Mouse (Mus musculus): ENCODE data around the gene Tmed1. TPM values are rescaled to one million over a fixed set of nuclear protein-coding genes. Genes with fewer than 3 reads are reported as not detected.
"Not testable (repeated sequence)": the region's sequence is repeated elsewhere in the genome, so short reads cannot be mapped to it uniquely, and the experiment has no call there.

Gene Tmed1
- total RNA-seq, 2 experiments from 2014 or later, result 2.0 to 6.7 TPM

GRCm38 (mm10) chr9:21527100-21527801, 17.2 kb upstream of the Tmed1 start:
- ATAC-seq (replicated peaks; ENCODE audit: low FRiP score, poor library complexity, severe bottlenecking), result no peak

- ATAC-seq (replicated peaks; ENCODE audit: low FRiP score, poor library complexity, severe bottlenecking), result no peak
Measured at GRCm38 (mm10) chr9:21526634-21526944, 16.5 kb upstream of the Tmed1 start.

GRCm38 (mm10) chr9:21525937-21526633, 16.0 kb upstream of the Tmed1 start, which contains the start of gene AB124611:
Gene AB124611, plus strand, starts transcription at chr9:21526176.
- no peak for ATAC-seq (replicated peaks; ENCODE audit: low FRiP score, poor library complexity, severe bottlenecking)

GRCm38 (mm10) chr9:21525142-21525936, 15.3 kb upstream of the Tmed1 start:
- no peak for ATAC-seq (replicated peaks; ENCODE audit: low FRiP score, poor library complexity, severe bottlenecking)

DNA sequence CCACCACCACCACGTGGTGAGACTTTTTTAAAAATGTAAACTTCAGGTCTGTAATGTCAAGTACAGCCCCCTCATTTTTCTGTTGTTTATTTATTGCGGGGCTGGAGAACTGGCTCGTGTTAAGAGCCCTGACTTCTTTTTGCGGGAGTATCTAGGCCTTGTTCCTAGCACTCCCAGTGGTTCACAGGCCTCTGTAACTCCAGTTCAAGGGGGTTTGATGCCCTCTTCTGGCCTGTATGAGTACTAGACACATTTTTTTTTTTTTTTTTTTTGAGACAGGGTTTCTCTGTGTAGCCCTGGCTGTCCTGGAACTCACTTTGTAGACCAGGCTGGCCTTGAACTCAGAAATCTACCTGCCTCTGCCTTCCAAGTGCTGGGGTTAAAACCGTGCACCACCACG, 8.6 kb upstream of the Tmed1 start:
- not testable (repeated sequence) for ATAC-seq (replicated peaks; ENCODE audit: low FRiP score, poor library complexity, severe bottlenecking)

- no peak for ATAC-seq (replicated peaks; ENCODE audit: low FRiP score, poor library complexity, severe bottlenecking)
Measured at GRCm38 (mm10) chr9:21517947-21518495, 8.0 kb upstream of the Tmed1 start.

- no peak for ATAC-seq (replicated peaks; ENCODE audit: low FRiP score, poor library complexity, severe bottlenecking)
Measured at GRCm38 (mm10) chr9:21513466-21513865, 3.4 kb upstream of the Tmed1 start.

DNA sequence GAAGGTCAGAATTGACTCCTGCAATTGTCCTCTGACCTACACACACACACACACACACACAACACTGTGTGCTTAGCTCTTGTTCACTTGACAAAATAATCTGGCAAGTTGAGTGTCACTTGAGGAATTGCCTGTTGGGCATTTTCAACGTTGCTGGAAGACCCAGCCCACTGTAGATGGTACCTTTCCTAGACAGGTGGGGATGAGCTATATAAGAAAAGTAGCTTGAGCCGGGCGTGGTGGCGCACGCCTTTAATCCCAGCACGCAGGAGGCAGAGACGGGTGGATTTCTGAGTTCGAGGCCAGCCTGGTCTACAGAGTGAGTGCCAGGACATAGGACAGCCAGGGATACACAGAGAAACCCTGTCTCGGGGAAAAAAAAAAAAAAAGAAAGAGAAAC, 1.0 kb upstream of the Tmed1 start:
- ATAC-seq (replicated peaks; ENCODE audit: low FRiP score, poor library complexity, severe bottlenecking), result no peak

GRCm38 (mm10) chr9:21510689-21511015, 600 bp upstream of the Tmed1 start:
- ATAC-seq (replicated peaks; ENCODE audit: low FRiP score, poor library complexity, severe bottlenecking), result no peak; the same call in 1 of the 2 replicates

- no peak for ATAC-seq (replicated peaks; ENCODE audit: low FRiP score, poor library complexity, severe bottlenecking)
Measured at GRCm38 (mm10) chr9:21508871-21509404, 1.1 kb downstream of the Tmed1 start.

GRCm38 (mm10) chr9:21507753-21508430, 2.2 kb downstream of the Tmed1 start:
- no peak for ATAC-seq (replicated peaks; ENCODE audit: low FRiP score, poor library complexity, severe bottlenecking)

DNA sequence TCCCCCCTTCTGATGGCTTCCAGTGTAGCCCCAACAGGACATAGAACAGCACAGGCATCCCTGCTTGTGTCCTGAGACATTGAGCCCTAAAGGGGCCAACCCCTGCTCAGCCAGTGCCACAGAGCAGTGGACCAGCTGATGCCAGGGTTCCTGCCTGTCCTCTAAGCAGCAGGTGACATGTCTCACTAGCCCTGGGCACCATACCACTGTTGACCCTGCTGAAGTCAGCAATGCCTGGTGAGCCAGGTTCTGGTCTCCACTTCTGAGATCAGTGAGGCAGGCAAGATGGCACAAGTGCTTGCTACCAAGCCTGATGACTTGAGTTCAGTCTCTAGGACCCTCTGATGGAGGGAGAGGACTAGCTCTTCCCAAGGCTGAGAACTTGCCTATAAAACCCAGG, 4.3 kb downstream of the Tmed1 start:
- no peak for ATAC-seq (replicated peaks; ENCODE audit: low FRiP score, poor library complexity, severe bottlenecking)

DNA sequence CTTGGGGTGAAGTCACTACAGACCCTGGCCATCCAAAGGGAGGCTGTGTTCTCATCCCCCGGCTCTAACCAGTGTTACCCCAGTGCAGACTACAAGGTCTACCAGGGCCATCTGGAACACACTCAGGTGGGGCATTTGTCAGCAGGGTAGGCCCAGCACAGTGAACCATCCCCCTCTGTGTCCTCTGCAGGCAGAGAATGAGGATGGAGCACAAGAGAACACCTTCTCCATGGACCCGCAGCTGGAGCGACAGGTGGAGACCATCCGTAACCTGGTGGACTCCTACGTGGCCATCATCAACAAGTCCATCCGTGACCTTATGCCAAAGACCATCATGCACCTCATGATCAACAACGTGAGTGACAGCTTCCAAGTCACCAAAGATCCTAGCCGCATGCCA, 6.7 kb downstream of the Tmed1 start:
- ATAC-seq (replicated peaks; ENCODE audit: low FRiP score, poor library complexity, severe bottlenecking), result no peak

- no peak for ATAC-seq (replicated peaks; ENCODE audit: low FRiP score, poor library complexity, severe bottlenecking)
Measured at GRCm38 (mm10) chr9:21498284-21498902, 11.7 kb downstream of the Tmed1 start.

DNA sequence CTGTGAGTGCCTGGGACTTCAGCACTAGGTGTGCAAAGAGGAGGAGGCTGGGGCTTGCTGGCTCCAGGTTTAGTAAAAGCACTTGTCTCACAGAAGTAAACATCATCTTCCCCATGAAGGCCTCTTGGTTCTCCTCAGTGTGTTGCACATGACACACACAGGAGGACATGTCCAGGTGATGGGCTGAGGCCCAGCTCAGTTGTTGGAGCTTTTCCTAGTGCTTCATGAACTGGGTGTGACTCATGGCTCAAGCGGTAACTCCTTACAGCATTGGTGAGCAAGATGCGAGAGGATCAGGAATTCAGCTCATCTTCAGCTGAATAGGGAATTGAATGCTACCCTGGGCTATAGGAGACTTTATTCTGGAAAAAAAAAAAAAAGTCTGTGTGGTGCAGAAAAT, 12.4 kb downstream of the Tmed1 start:
- ATAC-seq (replicated peaks; ENCODE audit: low FRiP score, poor library complexity, severe bottlenecking), result no peak

- no peak for ATAC-seq (replicated peaks; ENCODE audit: low FRiP score, poor library complexity, severe bottlenecking)
Measured at GRCm38 (mm10) chr9:21497050-21497542, 13.0 kb downstream of the Tmed1 start.

DNA sequence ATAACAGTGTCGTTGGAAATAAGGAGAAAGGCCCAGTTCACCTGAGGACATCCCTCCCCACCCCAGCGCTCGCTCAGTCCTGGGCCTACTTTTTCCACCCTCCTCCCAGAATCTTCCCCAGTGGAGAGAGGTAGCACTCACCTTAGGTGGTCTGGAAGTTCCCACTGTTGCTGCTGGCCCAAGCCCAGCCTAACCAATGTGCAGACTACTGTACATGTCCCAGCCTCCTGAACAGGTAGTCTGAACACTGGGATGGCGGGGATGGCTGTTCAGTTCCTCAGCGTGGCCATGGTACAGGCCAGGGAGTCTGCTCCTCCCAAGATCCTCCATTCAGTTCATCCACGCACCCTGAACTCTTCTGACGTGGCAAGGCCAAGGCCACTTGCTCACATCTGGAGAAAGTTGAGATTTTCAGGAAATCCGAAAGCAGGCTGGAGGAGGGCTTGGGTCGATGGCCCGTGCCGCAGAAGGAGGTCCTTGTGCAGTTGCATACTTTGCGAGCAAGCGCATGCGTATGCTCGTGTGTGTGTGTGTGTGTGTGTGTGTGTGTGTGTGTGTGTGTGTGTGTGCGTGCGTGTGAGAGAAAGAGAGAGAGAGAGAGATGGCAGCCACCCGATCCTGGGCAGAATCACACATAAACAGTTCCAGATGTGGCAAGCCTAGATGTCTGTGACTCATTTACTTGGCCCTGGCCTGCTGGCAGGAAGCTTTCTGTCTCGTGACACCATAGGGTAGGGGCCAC, 13.6 kb downstream of the Tmed1 start:
- no peak for ATAC-seq (replicated peaks; ENCODE audit: low FRiP score, poor library complexity, severe bottlenecking)

GRCm38 (mm10) chr9:21494726-21495125, 15.3 kb downstream of the Tmed1 start:
- no peak for ATAC-seq (replicated peaks; ENCODE audit: low FRiP score, poor library complexity, severe bottlenecking)

DNA sequence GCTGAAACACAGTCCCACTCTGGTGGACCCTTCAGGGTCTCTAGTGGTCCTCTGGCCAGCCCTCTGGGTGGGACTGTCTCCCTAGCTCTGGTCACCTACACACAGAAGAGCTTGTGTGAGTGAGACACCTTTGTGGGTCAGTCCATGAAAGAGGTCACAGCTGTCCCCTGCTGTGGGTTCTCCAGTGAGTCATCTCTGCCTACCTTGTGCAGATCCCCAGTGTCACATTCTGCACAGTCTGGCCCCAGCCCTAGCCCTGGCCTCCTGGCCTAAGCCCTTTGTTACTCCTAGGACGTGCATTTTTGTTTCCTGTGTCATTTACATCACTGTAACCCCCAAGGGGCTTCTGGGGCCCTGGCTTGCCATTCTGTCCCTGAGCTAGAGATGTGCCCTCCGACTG, 16.1 kb downstream of the Tmed1 start:
- no peak for ATAC-seq (replicated peaks; ENCODE audit: low FRiP score, poor library complexity, severe bottlenecking)
